In the genomic region with DNA sequence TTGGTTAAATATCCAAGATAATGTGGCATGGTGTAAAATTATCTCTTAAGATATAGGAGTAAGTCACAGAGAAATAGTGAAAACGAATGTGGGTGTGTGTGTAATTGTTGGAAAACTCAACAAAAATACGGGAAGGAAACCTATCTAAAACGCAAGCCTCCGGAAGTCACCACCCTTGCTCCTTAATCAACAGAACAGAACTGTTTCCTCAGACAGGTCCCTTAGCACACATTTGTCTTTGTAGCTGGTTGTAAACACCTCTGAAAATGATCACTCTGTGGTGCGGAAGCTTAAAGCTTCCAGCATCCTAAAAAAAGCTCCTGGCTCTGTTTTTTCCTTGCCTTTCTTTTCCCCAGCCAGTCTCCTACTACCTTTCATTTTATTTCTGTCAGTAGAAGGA, we compare ENCODE assay signal across 15 mouse cellular contexts. TPM values are rescaled to one million over a fixed set of nuclear protein-coding genes. Genes with fewer than 3 reads are reported as not detected.
DNase-seq lines count a peak whose midpoint lies in the region; ATAC-seq and TF ChIP-seq lines count a peak whose summit lies in the region.
"Had no signal": no experiment of that assay in that cellular context is flagged by ENCODE, and none has a peak within 500 bp of the region (broad histone marks: within the 10 kb centered on the region; RNA-seq: fewer than 3 reads in every experiment).

No protein-coding gene starts in this region.

- H3K36me3 ChIP-seq in heart, embryonic 10.5 days: no peaks in the 10 kb centered on the region
- no peaks in the 10 kb centered on the region for H3K36me3 ChIP-seq in kidney, postnatal 0 days (ENCODE audit: insufficient read depth, low read length)
- H3K36me3 ChIP-seq in kidney, embryonic 16.5 days (ENCODE audit: insufficient read depth, low read length): no peaks in the 10 kb centered on the region
- H3K36me3 ChIP-seq in MEL (ENCODE audit: control insufficient read depth in 1 of 2, insufficient read depth in 2 of 2, low read length in 2 of 2): peaks cover 0 to 10% of the 10 kb centered on the region in 2 experiments; a peak in 2 of 4 replicates
- 0 out of 2 replicates have a peak, but pooled peaks cover 4% of the 10 kb centered on the region for H3K36me3 ChIP-seq in heart, postnatal 0 days (replicated peaks; ENCODE audit: control insufficient read depth, insufficient read depth, low read length)
- H3K36me3 ChIP-seq: embryonic facial prominence, embryonic 15.5 days; heart, embryonic 15.5 days; limb, embryonic 13.5 days had no signal

- H3K4me1 ChIP-seq in heart, embryonic 10.5 days: peaks cover 6% of the 10 kb centered on the region; the same call in 1 of the 2 replicates
- no peaks in the 10 kb centered on the region for H3K4me1 ChIP-seq in kidney, postnatal 0 days (replicated peaks; ENCODE audit: insufficient read depth, low read length)
- H3K4me1 ChIP-seq in kidney, embryonic 16.5 days (ENCODE audit: insufficient read depth, low read length): peaks cover 3% of the 10 kb centered on the region; the same call in 1 of the 2 replicates
- H3K4me1 ChIP-seq in MEL (ENCODE audit: control insufficient read depth in 1 of 2, insufficient read depth in 2 of 2, low read length in 2 of 2): peaks cover 0 to 9% of the 10 kb centered on the region in 2 experiments; a peak in 2 of 4 replicates
- H3K4me1 ChIP-seq in heart, postnatal 0 days (ENCODE audit: control insufficient read depth, insufficient read depth): no peaks in the 10 kb centered on the region
- H3K4me1 ChIP-seq: embryonic facial prominence, embryonic 15.5 days; forebrain, embryonic 13.5 days; limb, embryonic 13.5 days; midbrain, embryonic 12.5 days had no signal

- TF ChIP-seq CTCF in kidney, postnatal 0 days (IDR thresholded peaks at IDR 0.05; ENCODE audit: low read depth): no peak
- no peak for TF ChIP-seq CTCF in MEL (IDR thresholded peaks at IDR 0.05 in 2 of 3, conservative IDR thresholded peaks at IDR 0.05 in 1 of 3; ENCODE audit: control insufficient read depth in 1 of 3, insufficient read depth in 1 of 3, low read depth in 2 of 3, low read length in 3 of 3, poor library complexity in 1 of 3, severe bottlenecking in 1 of 3)
- TF ChIP-seq CTCF in heart, postnatal 0 days (IDR thresholded peaks at IDR 0.05; ENCODE audit: low read depth): no peak

- 70% methylated on average over 5 of the region's 5 CpGs for WGBS in heart, embryonic 10.5 days
- 47% methylated on average over 5 of the region's 5 CpGs for WGBS in kidney, postnatal 0 days
- WGBS in kidney, embryonic 16.5 days: 45% methylated on average over 5 of the region's 5 CpGs
- WGBS in heart, postnatal 0 days: 62% methylated on average over 5 of the region's 5 CpGs

- TF ChIP-seq EP300 in MEL (IDR thresholded peaks at IDR 0.05; ENCODE audit: low read depth in 1 of 2, low read length in 2 of 2): peak; percentile 36 to 46; a peak in 2 of 4 replicates
- TF ChIP-seq EP300 in heart, postnatal 0 days (IDR thresholded peaks at IDR 0.05; ENCODE audit: low read depth): peak; percentile 56; the same call in 1 of the 2 replicates

- H3K4me2 ChIP-seq in kidney, postnatal 0 days (ENCODE audit: low read length): no peak overlapping the region
- H3K4me2 ChIP-seq in kidney, embryonic 16.5 days (replicated peaks; ENCODE audit: low read depth, low read length): no peak overlapping the region
- H3K4me2 ChIP-seq in heart, postnatal 0 days (ENCODE audit: low read depth, low read length): no peak overlapping the region
- H3K4me2 ChIP-seq: embryonic facial prominence, embryonic 15.5 days; forebrain, embryonic 13.5 days; heart, embryonic 15.5 days; limb, embryonic 13.5 days; midbrain, embryonic 12.5 days had no signal

- H3K27me3 ChIP-seq in heart, embryonic 10.5 days (ENCODE audit: insufficient read depth, poor library complexity, severe bottlenecking): no peaks in the 10 kb centered on the region
- H3K27me3 ChIP-seq in kidney, postnatal 0 days (ENCODE audit: insufficient read depth, low read length): no peaks in the 10 kb centered on the region
- no peaks in the 10 kb centered on the region for H3K27me3 ChIP-seq in kidney, embryonic 16.5 days (ENCODE audit: insufficient read depth, low read length)
- H3K27me3 ChIP-seq in MEL (ENCODE audit: control insufficient read depth in 1 of 2, insufficient read depth in 2 of 2, low read length in 2 of 2): no peaks in the 10 kb centered on the region
- no peaks in the 10 kb centered on the region for H3K27me3 ChIP-seq in heart, postnatal 0 days (ENCODE audit: control insufficient read depth, insufficient read depth, low read length)
- H3K27me3 ChIP-seq: embryonic facial prominence, embryonic 15.5 days; forebrain, embryonic 13.5 days; heart, embryonic 15.5 days; limb, embryonic 13.5 days; midbrain, embryonic 12.5 days had no signal

- TF ChIP-seq POLR2A in MEL (IDR thresholded peaks at IDR 0.05; ENCODE audit: control insufficient read depth in 1 of 2, insufficient read depth in 1 of 2, low read depth in 1 of 2, low read length in 2 of 2, poor library complexity in 1 of 2): no peak

- no peak overlapping the region for H3K27ac ChIP-seq in heart, embryonic 10.5 days
- H3K27ac ChIP-seq in kidney, postnatal 0 days: no peak overlapping the region
- no peak overlapping the region for H3K27ac ChIP-seq in kidney, embryonic 16.5 days (ENCODE audit: low read length)
- H3K27ac ChIP-seq in MEL (ENCODE audit: control insufficient read depth, low read depth, low read length): peak overlapping the region; percentile 50; the same call in 1 of the 2 replicates
- peak overlapping the region; percentile 59 for H3K27ac ChIP-seq in heart, postnatal 0 days (ENCODE audit: low read depth)
- H3K27ac ChIP-seq: embryonic facial prominence, embryonic 15.5 days; forebrain, embryonic 13.5 days; heart, embryonic 15.5 days; limb, embryonic 13.5 days; midbrain, embryonic 12.5 days had no signal

- no peak for ATAC-seq in kidney, postnatal 0 days (replicated peaks; ENCODE audit: low FRiP score, low read depth)
- ATAC-seq in kidney, embryonic 16.5 days (ENCODE audit: low FRiP score, low TSS enrichment): no peak
- no peak for ATAC-seq in heart, postnatal 0 days (ENCODE audit: insufficient read depth, low read depth)
- ATAC-seq: forebrain, embryonic 13.5 days; hindbrain, embryonic 16.5 days had no signal

- no peak overlapping the region for H3K9ac ChIP-seq in kidney, postnatal 0 days (ENCODE audit: low read depth, low read length)
- no peak overlapping the region for H3K9ac ChIP-seq in kidney, embryonic 16.5 days (replicated peaks; ENCODE audit: low read length)
- no peak overlapping the region for H3K9ac ChIP-seq in MEL (ENCODE audit: control insufficient read depth, low read depth, low read length, poor library complexity, severe bottlenecking)
- H3K9ac ChIP-seq in heart, postnatal 0 days (replicated peaks; ENCODE audit: low read depth, low read length): no peak overlapping the region
- H3K9ac ChIP-seq: embryonic facial prominence, embryonic 15.5 days; forebrain, embryonic 13.5 days; heart, embryonic 15.5 days; limb, embryonic 13.5 days; midbrain, embryonic 12.5 days had no signal

- no peak overlapping the region for H3K4me3 ChIP-seq in heart, embryonic 10.5 days
- H3K4me3 ChIP-seq in kidney, postnatal 0 days (replicated peaks; ENCODE audit: low read depth, low read length): no peak overlapping the region
- no peak overlapping the region for H3K4me3 ChIP-seq in kidney, embryonic 16.5 days (ENCODE audit: low read length)
- H3K4me3 ChIP-seq in MEL (ENCODE audit: control insufficient read depth in 1 of 2, insufficient read depth in 1 of 2, low read depth in 2 of 2, low read length in 2 of 2): no peak overlapping the region
- H3K4me3 ChIP-seq in heart, postnatal 0 days (ENCODE audit: low read depth, low read length): no peak overlapping the region
- H3K4me3 ChIP-seq: embryonic facial prominence, embryonic 15.5 days; forebrain, embryonic 13.5 days; heart, embryonic 15.5 days; limb, embryonic 13.5 days; midbrain, embryonic 12.5 days had no signal

- H3K79me2 ChIP-seq in MEL (ENCODE audit: control insufficient read depth, insufficient read depth, low read length, poor library complexity): no peaks in the 10 kb centered on the region

- TF ChIP-seq RAD21 in MEL (IDR thresholded peaks at IDR 0.05; ENCODE audit: low read depth, low read length): no peak

- no peaks in the 10 kb centered on the region for H3K9me3 ChIP-seq in heart, embryonic 10.5 days
- H3K9me3 ChIP-seq in kidney, postnatal 0 days (replicated peaks; ENCODE audit: low read length): no peaks in the 10 kb centered on the region
- H3K9me3 ChIP-seq in kidney, embryonic 16.5 days (ENCODE audit: low read length): no peaks in the 10 kb centered on the region
- no peaks in the 10 kb centered on the region for H3K9me3 ChIP-seq in MEL (replicated peaks; ENCODE audit: insufficient read depth, low read length)
- no peaks in the 10 kb centered on the region for H3K9me3 ChIP-seq in heart, postnatal 0 days (replicated peaks; ENCODE audit: control insufficient read depth, low read length)
- H3K9me3 ChIP-seq: embryonic facial prominence, embryonic 15.5 days; forebrain, embryonic 13.5 days; heart, embryonic 15.5 days; limb, embryonic 13.5 days; midbrain, embryonic 12.5 days had no signal

- peak; percentile 96 for DNase-seq in heart, adult 11 months
- no peak for DNase-seq in heart, embryonic 10.5 days (ENCODE audit: low spot score)
- peak; percentile 36 for DNase-seq in kidney, postnatal 0 days (ENCODE audit: low spot score)
- DNase-seq in MEL (ENCODE audit: low read depth, low spot score): peak; percentile 27
- no peak for DNase-seq in heart, postnatal 0 days (ENCODE audit: low spot score)
- no peak for DNase-seq in ovary, postnatal 14 days (ENCODE audit: low spot score)
- DNase-seq in embryo, embryonic 10 days (ENCODE audit: low spot score): no peak
- DNase-seq: cerebellum, adult 2 months had no signal

RNA-seq across cellular contexts. Expression of gene Gabpa, which starts 29.9 kb away (rescaled TPM):
- 38.4 and 45.6 TPM in 2 replicates for polyA plus RNA-seq in heart, embryonic 10.5 days (2016; fragmentation: Nextera tagmentation; extraction: Ambion mirVana)
- 24.6 and 26.2 TPM in 2 replicates for polyA plus RNA-seq in kidney, postnatal 0 days (2015; fragmentation: Nextera tagmentation; extraction: Ambion mirVana)
- polyA plus RNA-seq in kidney, embryonic 16.5 days (2015; fragmentation: Nextera tagmentation; extraction: Ambion mirVana): 39.1 and 39.3 TPM in 2 replicates
- 29.2 and 34.7 TPM in 2 replicates for total RNA-seq in MEL (2012; rRNA removed)
- 10 to 100 TPM in 1 of 2 experiments, not detected in 1; 28.7 TPM for polyA plus RNA-seq in MEL (2012; ENCODE audit: insufficient read depth in 1 of 2, insufficient read length in 2 of 2, low read depth in 1 of 2, low replicate concordance in 2 of 2, missing spikeins in 1 of 2)
- total RNA-seq in heart, postnatal 0 days (2014; rRNA removed; ENCODE audit: low replicate concordance): 19.7 and 34.9 TPM in 2 replicates
- 20.3 and 21.1 TPM in 2 replicates for polyA plus RNA-seq in heart, postnatal 0 days (2015; fragmentation: Nextera tagmentation; extraction: Ambion mirVana)

RNA-seq across cellular contexts. Expression of gene Atp5j, which starts 30.6 kb away (rescaled TPM):
- 1,023 and 1,250 TPM in 2 replicates for polyA plus RNA-seq in heart, embryonic 10.5 days (2016; fragmentation: Nextera tagmentation; extraction: Ambion mirVana)
- 1,513 and 1,607 TPM in 2 replicates for polyA plus RNA-seq in kidney, postnatal 0 days (2015; fragmentation: Nextera tagmentation; extraction: Ambion mirVana)
- 992 and 993 TPM in 2 replicates for polyA plus RNA-seq in kidney, embryonic 16.5 days (2015; fragmentation: Nextera tagmentation; extraction: Ambion mirVana)
- 178 and 191 TPM in 2 replicates for total RNA-seq in MEL (2012; rRNA removed)
- 100 to 1,000 TPM in 1 of 2 experiments, not detected in 1; 240 TPM for polyA plus RNA-seq in MEL (2012; ENCODE audit: insufficient read depth in 1 of 2, insufficient read length in 2 of 2, low read depth in 1 of 2, low replicate concordance in 2 of 2, missing spikeins in 1 of 2)
- total RNA-seq in heart, postnatal 0 days (2014; rRNA removed; ENCODE audit: low replicate concordance): 301 and 405 TPM in 2 replicates
- 3,491 and 3,728 TPM in 2 replicates for polyA plus RNA-seq in heart, postnatal 0 days (2015; fragmentation: Nextera tagmentation; extraction: Ambion mirVana)

RNA-seq across cellular contexts. Expression of gene Jam2, which starts 30.9 kb away (rescaled TPM):
- 3.5 and 4.6 TPM in 2 replicates for polyA plus RNA-seq in heart, embryonic 10.5 days (2016; fragmentation: Nextera tagmentation; extraction: Ambion mirVana)
- polyA plus RNA-seq in kidney, postnatal 0 days (2015; fragmentation: Nextera tagmentation; extraction: Ambion mirVana): 7.1 and 8.3 TPM in 2 replicates
- polyA plus RNA-seq in kidney, embryonic 16.5 days (2015; fragmentation: Nextera tagmentation; extraction: Ambion mirVana): 4.5 and 5.2 TPM in 2 replicates
- 0.03 and 0.04 TPM in 2 replicates for total RNA-seq in MEL (2012; rRNA removed)
- under 1 TPM in 1 of 2 experiments, not detected in 1; 0.01 TPM for polyA plus RNA-seq in MEL (2012; ENCODE audit: insufficient read depth in 1 of 2, insufficient read length in 2 of 2, low read depth in 1 of 2, low replicate concordance in 2 of 2, missing spikeins in 1 of 2)
- total RNA-seq in heart, postnatal 0 days (2014; rRNA removed; ENCODE audit: low replicate concordance): 20.0 and 28.0 TPM in 2 replicates
- 17.4 and 20.1 TPM in 2 replicates for polyA plus RNA-seq in heart, postnatal 0 days (2015; fragmentation: Nextera tagmentation; extraction: Ambion mirVana)

Comparison
In these comparisons a context has a peak if more than half of its experiments do, and no peak if none do; other contexts are left out.
1. DNase-seq: peak in heart, adult 11 months (single experiment), kidney, postnatal 0 days (single experiment) and MEL (single experiment); none in heart, embryonic 10.5 days (single experiment), heart, postnatal 0 days (single experiment), ovary, postnatal 14 days (single experiment) and embryo, embryonic 10 days (single experiment).
2. H3K27ac ChIP-seq: peak in MEL (single experiment) and heart, postnatal 0 days (single experiment); none in heart, embryonic 10.5 days (single experiment), kidney, postnatal 0 days (single experiment) and kidney, embryonic 16.5 days (single experiment).